Mouse (Mus musculus) spleen, embryonic (tissue): ENCODE measurements around the gene Slfn2.

ENCODE experiments used
- CTCF ChIA-PET: fragments of 350-600 bp; sonication (Branson Sonifier 250); formaldehyde crosslinking; loops from one replicate; lab custom pipeline; 2022; lab: Charles Lee

Slfn2 gene

DNA sequence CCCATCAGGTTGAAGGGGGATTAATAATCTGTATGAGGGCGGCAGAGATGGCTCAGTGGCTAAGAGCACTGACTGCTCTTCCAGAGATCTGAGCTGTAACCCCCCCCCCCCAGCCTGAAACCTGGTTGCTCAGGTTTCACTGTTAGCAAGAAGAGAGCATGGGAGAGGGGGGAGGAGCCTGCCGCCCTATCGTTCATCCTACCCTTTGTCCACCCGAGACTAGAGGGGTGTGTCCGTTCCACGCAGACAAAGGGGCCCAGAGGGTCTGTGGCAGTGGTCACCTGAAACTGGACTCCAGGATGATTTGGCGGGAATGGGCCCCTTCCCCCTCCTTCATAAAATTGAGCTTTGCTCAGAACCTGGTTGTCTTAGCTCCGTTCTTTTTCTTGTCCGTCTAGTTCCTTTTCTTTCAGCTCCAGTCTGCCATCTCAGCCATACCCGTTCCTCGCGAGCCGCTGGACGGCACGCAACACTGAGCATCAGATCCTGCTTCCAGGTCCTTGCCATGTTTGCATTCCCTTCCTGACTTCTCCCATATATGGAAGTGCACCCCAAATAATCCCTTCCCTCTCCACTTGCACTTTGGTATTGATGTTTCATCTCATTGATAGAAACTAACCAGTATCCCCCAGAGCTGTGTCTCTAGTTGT lies 5.5 kb downstream of the Slfn2 start:
- CTCF ChIA-PET: no interaction called here

DNA sequence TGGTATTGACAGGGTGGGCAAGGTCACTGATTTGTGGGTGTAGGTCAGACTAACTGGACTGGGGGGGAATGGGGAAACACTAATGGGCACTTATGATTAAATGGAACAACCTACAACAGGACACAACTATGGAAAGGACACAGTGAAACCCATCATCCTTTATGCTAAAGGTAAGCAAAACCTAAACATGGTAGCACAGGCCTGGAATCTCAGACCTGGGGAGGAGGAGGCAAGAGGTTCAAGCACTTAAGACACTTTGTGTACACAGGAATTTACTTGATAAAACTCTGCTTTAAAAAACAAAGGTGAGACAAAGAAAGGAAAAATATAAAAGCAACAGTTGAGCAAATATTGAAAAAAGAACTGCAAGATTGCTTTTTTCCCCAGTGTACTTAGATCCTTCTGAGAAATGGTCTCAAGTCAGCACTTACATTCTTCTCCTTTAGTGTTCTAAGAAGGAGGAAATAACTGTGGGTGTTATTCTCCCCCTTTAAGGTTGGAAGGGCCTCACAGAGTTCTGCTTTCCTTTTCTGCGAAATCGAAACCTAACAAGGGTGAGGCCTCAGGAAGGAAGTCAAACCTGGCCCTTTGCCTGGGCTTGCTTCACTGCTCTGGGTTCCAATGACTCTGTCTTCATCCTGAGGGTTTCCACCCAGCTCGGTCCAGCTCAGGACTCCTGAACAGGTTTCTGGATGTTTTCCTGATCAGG lies 13.0 kb downstream of the Slfn2 start:
- CTCF ChIA-PET: interaction anchor here (1.3 kb wide), 1 partner anchor 11 kb away, joined by 3 read pairs; no protein-coding TSS in a partner anchor

DNA sequence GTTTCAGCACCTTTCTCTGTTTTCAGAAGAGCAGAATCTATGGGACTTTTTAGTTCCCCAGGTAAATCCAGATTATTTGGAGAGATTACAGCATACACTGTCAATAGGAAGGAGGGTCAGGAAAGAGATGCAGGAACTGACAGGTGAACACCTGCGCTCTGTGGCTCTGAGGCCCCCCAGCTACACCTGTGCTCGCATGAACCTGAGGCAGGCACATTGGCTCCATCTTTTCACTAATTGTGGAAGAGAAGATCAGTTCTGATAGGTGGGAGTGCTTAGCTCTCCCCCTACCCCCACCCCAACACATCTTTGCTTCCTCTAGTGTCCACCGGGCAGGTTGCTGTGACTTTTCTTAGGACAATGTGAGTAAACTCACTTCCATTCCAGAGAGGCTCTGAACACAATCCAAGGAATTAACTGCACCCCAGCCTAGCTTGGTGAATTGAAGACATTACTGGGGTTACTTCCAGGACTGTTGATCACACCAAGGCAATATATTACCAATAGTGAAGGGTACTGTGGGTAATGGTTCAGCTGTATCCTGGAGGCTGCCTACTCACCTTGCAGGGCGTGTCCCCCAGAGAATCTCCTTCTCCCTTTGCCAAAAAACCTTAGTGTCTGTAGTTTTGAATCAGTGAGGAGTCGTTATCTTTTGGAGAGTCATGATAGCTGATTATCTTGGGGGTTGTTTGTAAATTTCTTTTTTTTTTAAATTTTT lies 13.7 kb downstream of the Slfn2 start:
- CTCF ChIA-PET: interaction anchor here (1.3 kb wide), 1 partner anchor 12 kb away, joined by 3 read pairs; no protein-coding TSS in a partner anchor

DNA sequence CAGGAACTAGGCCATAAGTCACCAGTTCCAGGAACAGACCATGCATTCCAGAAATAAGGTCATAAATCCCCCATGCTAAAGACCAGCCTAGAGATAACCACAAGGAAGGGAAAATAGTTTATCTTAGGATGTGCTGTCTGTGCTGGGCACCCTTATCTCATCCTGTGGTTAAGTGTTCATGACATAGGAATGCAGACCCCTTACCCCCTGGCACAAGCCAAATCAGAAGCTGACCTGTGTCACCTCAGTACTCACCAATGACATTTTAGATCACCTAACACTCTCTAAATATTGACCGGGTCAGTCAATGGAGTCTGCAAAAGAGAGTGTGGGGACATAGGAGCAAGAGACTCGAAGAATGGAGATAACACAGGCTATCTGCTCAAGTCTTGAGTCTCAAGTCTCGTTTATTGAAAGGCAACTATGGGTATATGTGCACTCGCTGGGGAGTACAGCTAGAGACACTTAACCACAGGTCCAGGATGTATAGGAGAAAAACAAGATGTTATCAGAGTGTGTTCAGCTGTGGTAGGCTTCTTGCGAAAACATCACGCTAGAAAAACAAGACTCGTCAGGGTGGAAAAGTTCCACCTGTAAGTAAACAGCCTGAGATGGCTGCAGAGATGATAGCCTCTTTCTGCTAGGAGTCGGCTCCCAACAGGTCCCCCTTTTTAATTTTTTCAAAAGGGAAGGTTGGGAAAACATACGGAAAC lies 14.7 kb downstream of the Slfn2 start:
- CTCF ChIA-PET: interaction anchor here (0.6 to 1.3 kb wide), 2 partner anchors 13 to 32 kb away, joined by 3 read pairs; no protein-coding TSS in a partner anchor

DNA sequence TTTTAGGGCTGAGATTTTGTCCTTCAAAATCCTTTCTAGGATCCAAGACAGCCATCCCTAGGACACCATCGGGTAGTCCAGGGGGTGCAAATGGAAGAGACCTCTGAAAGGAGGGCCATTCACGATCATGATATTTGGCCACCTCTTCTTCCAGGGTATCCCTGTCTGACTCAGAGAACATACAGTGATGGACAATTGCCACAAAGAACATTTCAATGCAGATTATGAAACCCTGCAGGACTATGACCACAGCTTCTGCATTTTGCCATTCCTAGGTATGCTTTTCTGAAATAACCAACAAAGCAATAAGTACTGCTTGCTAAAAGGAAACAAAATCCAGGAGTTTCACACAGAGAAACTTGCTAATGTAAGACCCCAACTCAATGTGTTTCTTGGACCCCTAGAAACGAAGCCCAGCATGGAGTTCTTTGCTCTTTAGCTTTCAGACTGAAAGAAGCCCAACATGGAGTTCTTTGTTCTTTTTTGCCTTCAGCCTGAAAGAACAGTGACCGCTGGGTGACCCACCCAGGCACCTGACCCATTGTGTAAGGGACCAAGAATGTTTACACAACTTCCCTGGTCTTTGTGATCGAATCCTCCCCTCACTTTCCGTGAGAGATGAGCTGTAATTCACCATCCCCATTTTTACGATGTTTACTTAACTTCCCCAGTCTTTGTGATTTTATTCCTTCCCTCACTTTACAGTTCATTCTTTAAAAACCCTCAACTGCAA lies 18.0 kb downstream of the Slfn2 start:
- CTCF ChIA-PET: no interaction called here

DNA sequence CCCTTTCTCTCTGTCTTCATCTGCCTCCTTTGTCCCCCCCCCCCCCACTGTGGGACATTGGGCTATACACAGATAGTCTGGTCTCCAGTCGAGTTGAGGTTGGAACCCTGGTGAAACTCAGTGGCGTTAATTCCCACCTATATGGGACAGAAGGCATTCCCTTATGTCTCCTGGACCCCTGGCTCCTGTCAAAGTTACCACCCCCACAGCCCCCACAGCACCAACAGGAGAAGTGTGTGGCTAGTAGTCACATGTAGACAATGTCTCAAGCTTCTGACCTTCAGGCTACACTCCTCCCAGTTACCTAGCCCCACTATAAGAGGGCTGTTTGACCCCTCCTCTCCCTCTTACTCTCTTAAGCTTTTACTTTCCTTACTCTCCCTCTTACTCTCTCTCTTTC lies 19.2 kb downstream of the Slfn2 start:
- CTCF ChIA-PET: no interaction called here

DNA sequence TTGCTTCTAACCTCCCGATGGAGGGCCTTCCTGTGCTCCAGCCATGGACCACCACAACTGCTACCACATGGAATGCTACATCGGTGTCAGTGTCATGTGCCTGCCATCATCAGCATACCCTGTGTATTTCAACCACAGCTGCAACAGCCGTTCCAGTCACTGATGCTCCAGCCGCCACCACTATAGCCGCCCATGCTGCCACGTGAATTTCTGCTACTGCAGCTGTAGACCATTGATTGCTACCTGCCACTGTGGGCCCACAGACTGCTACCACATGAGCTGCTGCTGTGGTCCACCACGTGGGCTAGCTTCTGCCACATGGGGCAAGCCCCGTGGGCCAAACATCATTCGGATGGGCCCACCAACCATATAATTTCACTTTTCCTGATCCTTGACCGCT lies 19.8 kb downstream of the Slfn2 start:
- CTCF ChIA-PET: no interaction called here

DNA sequence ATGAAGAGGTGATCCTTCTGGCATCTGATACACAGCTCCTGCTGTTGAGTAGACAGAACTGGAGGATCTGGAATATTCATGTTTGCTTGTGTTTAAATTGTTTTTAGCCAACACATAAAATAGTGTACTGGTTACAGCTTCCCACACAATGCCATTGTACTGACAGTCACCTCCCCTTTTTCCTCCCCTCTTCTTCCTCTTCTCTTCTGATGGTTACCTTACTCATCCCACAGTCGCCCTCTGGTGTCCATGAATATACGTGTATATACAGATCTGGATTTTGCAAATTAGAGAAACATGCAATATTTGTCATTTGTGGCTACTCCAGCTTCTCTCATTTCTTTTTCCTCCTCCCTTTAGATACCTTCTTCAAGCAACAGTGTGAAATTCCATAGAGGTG lies 50.2 kb downstream of the Slfn2 start:
- CTCF ChIA-PET: interaction anchor here (0.6 kb wide), 2 partner anchors 361 to 368 kb away, joined by 3 to 4 read pairs; no protein-coding TSS in a partner anchor

DNA sequence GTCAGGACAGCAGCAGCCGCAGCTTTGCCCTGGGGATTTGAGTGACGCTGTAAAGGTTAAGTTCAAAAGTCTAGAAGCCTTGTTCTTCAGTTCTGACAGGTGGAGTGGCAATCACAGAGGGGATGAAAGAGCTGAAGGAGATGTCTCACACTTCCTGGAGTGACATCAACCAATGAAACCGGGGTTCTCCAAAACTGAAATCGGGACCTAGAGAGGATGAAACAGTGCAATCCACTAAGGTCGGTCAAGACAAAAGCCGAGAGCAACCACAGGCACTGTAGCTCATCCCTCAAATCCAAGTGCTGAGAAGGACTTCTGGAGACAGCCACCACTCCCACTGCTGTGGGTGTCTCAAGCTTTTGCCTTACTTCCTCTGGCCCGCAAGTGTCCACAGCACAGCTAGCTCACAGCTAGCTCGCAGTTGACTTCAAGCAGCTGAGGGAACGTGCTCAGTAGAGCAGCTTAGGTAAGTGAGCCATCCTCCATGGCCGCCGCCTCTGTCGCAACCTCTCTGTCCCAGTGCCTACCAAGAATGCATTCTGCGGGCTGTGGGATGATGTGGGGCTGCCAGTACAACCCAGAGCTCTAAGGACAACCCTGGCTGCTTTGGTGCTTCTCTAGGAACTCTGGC lies 51.8 kb downstream of the Slfn2 start, which contains the start of gene Slfn1:
Slfn1 (plus strand) TSS at position 253 of the 631 bp plus-strand sequence.
- CTCF ChIA-PET: interaction anchor here (0.8 kb wide), 1 partner anchor 50 kb away, joined by 3 read pairs; no protein-coding TSS in a partner anchor

DNA sequence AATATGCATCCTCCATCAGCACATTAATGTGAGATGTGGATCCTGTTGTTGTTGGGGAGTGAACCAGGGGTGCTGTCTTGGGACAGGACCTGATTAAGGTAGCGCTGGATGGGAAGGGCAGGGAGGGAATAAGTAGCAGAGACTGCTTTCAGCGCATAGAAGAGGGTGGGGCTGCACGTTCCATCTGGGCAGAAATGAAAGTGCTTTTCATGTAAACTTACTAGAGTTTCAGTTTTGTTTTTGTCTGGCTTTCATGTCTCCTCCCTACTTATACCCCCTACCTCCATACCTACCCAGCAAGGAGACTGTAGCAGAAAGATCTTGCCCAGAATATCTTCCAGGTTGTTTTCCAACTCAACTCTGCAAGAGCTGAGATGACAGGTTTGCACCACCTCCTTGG lies 53.1 kb downstream of the Slfn2 start:
- CTCF ChIA-PET: no interaction called here
